Mouse (Mus musculus): Measurements from ENCODE around the gene Sub1. TPM values are rescaled to one million over a fixed set of nuclear protein-coding genes. Genes with fewer than 3 reads are reported as not detected.

The Sub1 gene
- total and polyA plus RNA-seq, 3 experiments, result 7.5 to 90.7 (median 76.8) TPM

GRCm38 (mm10) chr15:11950144-11950543, 46.6 kb downstream of the Sub1 start:
- intact Hi-C loops (cut with DNase I), result no loop called here
- Histone ChIP-seq H3K36me3 (ENCODE audit: control insufficient read depth, insufficient read depth, low read length) (no peaks in the 10 kb centered on the region), H3K27ac (no peak overlapping the region), H3K4me1 (ENCODE audit: control insufficient read depth, insufficient read depth, low read length) (no peaks in the 10 kb centered on the region), H3K4me3 (no peak overlapping the region), H3K9ac (ENCODE audit: low read depth, low read length) (no peak overlapping the region), H3K27me3 (ENCODE audit: control insufficient read depth, insufficient read depth, low read length) (no peaks in the 10 kb centered on the region), H3K79me2 (replicated peaks; ENCODE audit: control insufficient read depth, insufficient read depth, low read length) (no peaks in the 10 kb centered on the region)
- no peak for DNase-seq
- 88% methylated on average over 10 of the region's 10 CpGs for WGBS
- TF ChIP-seq CTCF (IDR thresholded peaks at IDR 0.05) (no peak), POLR2A (IDR thresholded peaks at IDR 0.05; ENCODE audit: insufficient read depth, low read depth, low read length) (no peak)

- DNase-seq, result no peak
- Histone ChIP-seq H3K4me3 (no peak overlapping the region), H3K4me1 (ENCODE audit: control insufficient read depth, insufficient read depth, low read length) (no peaks in the 10 kb centered on the region), H3K9ac (ENCODE audit: low read depth, low read length) (no peak overlapping the region), H3K27me3 (ENCODE audit: control insufficient read depth, insufficient read depth, low read length) (no peaks in the 10 kb centered on the region), H3K27ac (no peak overlapping the region), H3K36me3 (ENCODE audit: control insufficient read depth, insufficient read depth, low read length) (no peaks in the 10 kb centered on the region), H3K79me2 (replicated peaks; ENCODE audit: control insufficient read depth, insufficient read depth, low read length) (no peaks in the 10 kb centered on the region)
- 85% methylated on average over 3 of the region's 3 CpGs for whole genome bisulfite sequencing
- intact Hi-C loops (cut with DNase I), result no loop called here
- TF ChIP-seq EP300 (IDR thresholded peaks at IDR 0.05; ENCODE audit: insufficient read depth, low read depth, low read length), result no peak
- TF ChIP-seq POLR2A (IDR thresholded peaks at IDR 0.05; ENCODE audit: insufficient read depth, low read depth, low read length), result no peak
- no peak for TF ChIP-seq CTCF (IDR thresholded peaks at IDR 0.05)
Observed at GRCm38 (mm10) chr15:11949490-11949889, 47.3 kb downstream of the Sub1 start.

GRCm38 (mm10) chr15:11940855-11941254, 55.9 kb downstream of the Sub1 start:
- Histone ChIP-seq H3K27ac (no peak overlapping the region), H3K9ac (ENCODE audit: low read depth, low read length) (no peak overlapping the region), H3K79me2 (replicated peaks; ENCODE audit: control insufficient read depth, insufficient read depth, low read length) (no peaks in the 10 kb centered on the region), H3K4me3 (no peak overlapping the region), H3K27me3 (ENCODE audit: control insufficient read depth, insufficient read depth, low read length) (no peaks in the 10 kb centered on the region), H3K36me3 (ENCODE audit: control insufficient read depth, insufficient read depth, low read length) (no peaks in the 10 kb centered on the region), H3K4me1 (ENCODE audit: control insufficient read depth, insufficient read depth, low read length) (no peaks in the 10 kb centered on the region)
- intact Hi-C loops (cut with DNase I), result no loop called here
- no peak for DNase-seq
- 82% methylated on average over 5 of the region's 5 CpGs for whole genome bisulfite sequencing
- TF ChIP-seq POLR2A (IDR thresholded peaks at IDR 0.05; ENCODE audit: insufficient read depth, low read depth, low read length) (no peak), EP300 (IDR thresholded peaks at IDR 0.05; ENCODE audit: insufficient read depth, low read depth, low read length) (no peak), CTCF (IDR thresholded peaks at IDR 0.05) (no peak)

Other genes with a start within 250 kb of the Sub1 start
- 10 to 100 TPM; 23.6 to 36.1 TPM for gene Npr3, start 89.7 kb downstream of the Sub1 start, total RNA-seq (2021)
- 9.0 and 12.1 TPM in 2 replicates for gene Npr3, start 89.7 kb downstream of the Sub1 start, polyA plus RNA-seq (2012; rRNA removed)
- 10 to 100 TPM; 76.8 to 79.8 TPM for gene Zfr, start 120.8 kb upstream of the Sub1 start, total RNA-seq (2021)
- 77.8 and 93.2 TPM in 2 replicates for gene Zfr, start 120.8 kb upstream of the Sub1 start, polyA plus RNA-seq (2012; rRNA removed)
- gene Mtmr12, start 208.0 kb upstream of the Sub1 start, total RNA-seq (2021), result 1 to 10 TPM; 8.8 to 9.2 TPM
- 7.4 and 9.7 TPM in 2 replicates for gene Mtmr12, start 208.0 kb upstream of the Sub1 start, polyA plus RNA-seq (2012; rRNA removed)